ENCODE assay signal across 24 mouse cellular contexts in the genomic region with DNA sequence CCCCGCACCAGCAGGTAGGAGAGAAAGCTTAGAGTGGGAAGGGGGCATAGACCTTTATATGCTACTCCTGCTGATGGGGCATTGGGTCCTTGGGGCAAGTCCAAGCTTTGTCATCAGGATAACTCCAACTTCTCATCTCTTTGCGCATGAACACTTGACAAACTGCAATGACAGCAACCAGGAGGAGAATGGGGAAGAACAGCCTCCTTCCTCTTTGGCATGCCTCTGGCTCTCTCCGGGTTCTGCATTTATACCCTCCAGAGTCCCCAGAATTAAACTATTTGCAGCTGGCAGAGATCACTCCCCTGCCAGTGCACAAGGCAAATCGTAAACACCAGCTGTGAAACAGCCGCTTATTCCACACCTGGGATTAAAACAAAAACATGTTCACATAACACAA. TPM values are rescaled to one million over a fixed set of nuclear protein-coding genes. Genes with fewer than 3 reads are reported as not detected.
DNase-seq lines count a peak whose midpoint lies in the region; ATAC-seq and TF ChIP-seq lines count a peak whose summit lies in the region.
"Had no signal": no experiment of that assay in that cellular context is flagged by ENCODE, and none has a peak within 500 bp of the region (broad histone marks: within the 10 kb centered on the region; RNA-seq: fewer than 3 reads in every experiment).

No protein-coding gene starts in this region.

- H3K4me3 ChIP-seq in liver, adult 2 months (ENCODE audit: insufficient read depth, low read depth, low read length): no peak overlapping the region
- H3K4me3 ChIP-seq in liver, embryonic 11.5 days (ENCODE audit: low read depth, low read length): no peak overlapping the region
- no peak overlapping the region for H3K4me3 ChIP-seq in macrophage (ENCODE audit: inconsistent target)
- no peak overlapping the region for H3K4me3 ChIP-seq in forebrain, embryonic 12.5 days (replicated peaks)
- H3K4me3 ChIP-seq: embryonic facial prominence, embryonic 13.5 days; heart, adult 2 months; layer of hippocampus, adult 2 months; liver, embryonic 12.5 days; megakaryocyte, embryonic 14.5 days; midbrain, embryonic 13.5 days had no signal

- ATAC-seq in liver, embryonic 11.5 days (replicated peaks; ENCODE audit: low FRiP score): no peak
- ATAC-seq in forebrain, embryonic 12.5 days (ENCODE audit: low FRiP score): no peak
- ATAC-seq: forebrain, embryonic 14.5 days; intestine, postnatal 0 days; liver, embryonic 12.5 days; midbrain, embryonic 13.5 days; Patski had no signal

- no peak for TF ChIP-seq POLR2A in liver, adult 2 months (IDR thresholded peaks at IDR 0.05; ENCODE audit: extremely low read depth, insufficient read depth, low read length)

- H3K27me3 ChIP-seq in liver, adult 2 months (ENCODE audit: control insufficient read depth, insufficient read depth, low read length): no peaks in the 10 kb centered on the region
- H3K27me3 ChIP-seq in liver, embryonic 11.5 days (replicated peaks; ENCODE audit: control insufficient read depth, insufficient read depth, low read length): no peaks in the 10 kb centered on the region
- no peaks in the 10 kb centered on the region for H3K27me3 ChIP-seq in forebrain, embryonic 12.5 days
- H3K27me3 ChIP-seq: embryonic facial prominence, embryonic 13.5 days; liver, embryonic 12.5 days; megakaryocyte, embryonic 14.5 days; midbrain, embryonic 13.5 days; Patski had no signal

- H3K9ac ChIP-seq in liver, adult 2 months (ENCODE audit: low read depth, low read length): no peak overlapping the region
- H3K9ac ChIP-seq in liver, embryonic 11.5 days (ENCODE audit: low read depth, low read length): no peak overlapping the region
- H3K9ac ChIP-seq in forebrain, embryonic 12.5 days: no peak overlapping the region
- H3K9ac ChIP-seq: embryonic facial prominence, embryonic 13.5 days; liver, embryonic 12.5 days; midbrain, embryonic 13.5 days had no signal

- H3K4me1 ChIP-seq in liver, adult 2 months (ENCODE audit: control insufficient read depth, insufficient read depth, low read length): peaks cover 5% of the 10 kb centered on the region
- H3K4me1 ChIP-seq in liver, embryonic 11.5 days (replicated peaks; ENCODE audit: control insufficient read depth, insufficient read depth, low read length): no peaks in the 10 kb centered on the region; the same call in 1 of the 2 replicates
- no peaks in the 10 kb centered on the region for H3K4me1 ChIP-seq in forebrain, embryonic 12.5 days
- H3K4me1 ChIP-seq: midbrain, embryonic 13.5 days had no signal

- intact Hi-C loops in heart, postnatal 10 days (cut with DNase I): no loop called here
- intact Hi-C loops in gastrocnemius, postnatal 14 days (cut with DNase I; ENCODE audit: low total_unique reads): no loop called here

- TF ChIP-seq CTCF in liver, adult 2 months (IDR thresholded peaks at IDR 0.05; ENCODE audit: low read depth, low read length): no peak

- H3K36me3 ChIP-seq in liver, adult 2 months (ENCODE audit: control insufficient read depth, insufficient read depth, low read length): no peaks in the 10 kb centered on the region
- H3K36me3 ChIP-seq in liver, embryonic 11.5 days (ENCODE audit: control insufficient read depth, insufficient read depth, low read length): no peaks in the 10 kb centered on the region
- H3K36me3 ChIP-seq in macrophage (ENCODE audit: inconsistent target): no peaks in the 10 kb centered on the region
- H3K36me3 ChIP-seq in forebrain, embryonic 12.5 days (replicated peaks): no peaks in the 10 kb centered on the region
- H3K36me3 ChIP-seq: embryonic facial prominence, embryonic 13.5 days; G1E; liver, embryonic 12.5 days; midbrain, embryonic 13.5 days had no signal

- 87% methylated on average over 5 of the region's 5 CpGs for WGBS in liver, adult 2 months
- 76% methylated on average over 5 of the region's 5 CpGs for WGBS in liver, embryonic 11.5 days
- 60% methylated on average over 5 of the region's 5 CpGs for WGBS in macrophage (ENCODE audit: missing documents)
- 85% methylated on average over 5 of the region's 5 CpGs for WGBS in forebrain, embryonic 12.5 days

- H3K9me3 ChIP-seq in liver, embryonic 11.5 days (ENCODE audit: control insufficient read depth, low read length): no peaks in the 10 kb centered on the region
- no peaks in the 10 kb centered on the region for H3K9me3 ChIP-seq in forebrain, embryonic 12.5 days
- H3K9me3 ChIP-seq: embryonic facial prominence, embryonic 13.5 days; liver, embryonic 12.5 days; midbrain, embryonic 13.5 days had no signal

- no peaks in the 10 kb centered on the region for H3K79me2 ChIP-seq in liver, adult 2 months (ENCODE audit: control insufficient read depth, insufficient read depth, low read length)
- H3K79me2 ChIP-seq in macrophage (ENCODE audit: inconsistent target): no peaks in the 10 kb centered on the region

- peak; percentile 93 for DNase-seq in heart, adult 11 months
- no peak for DNase-seq in heart, postnatal 10 days
- peak; percentile 29 for DNase-seq in liver, adult 2 months (ENCODE audit: extremely low read depth, low read depth, low spot score)
- no peak for DNase-seq in liver, embryonic 11.5 days (ENCODE audit: low spot score)
- DNase-seq in gastrocnemius, postnatal 14 days: no peak
- DNase-seq: adrenal gland, postnatal 36 days; cerebellum, adult 11-12 months; cerebellum, postnatal 14 days; kidney, postnatal 25 days; lung, adult 18-20 months; lung, postnatal 10 days; thymus, postnatal 36 days had no signal

- no peak overlapping the region for H3K4me2 ChIP-seq in liver, embryonic 11.5 days
- H3K4me2 ChIP-seq in forebrain, embryonic 12.5 days: no peak overlapping the region
- H3K4me2 ChIP-seq: embryonic facial prominence, embryonic 13.5 days; liver, embryonic 12.5 days; midbrain, embryonic 13.5 days had no signal

- no peak overlapping the region for H3K27ac ChIP-seq in liver, adult 2 months (replicated peaks; ENCODE audit: insufficient read depth, low read depth, low read length)
- no peak overlapping the region for H3K27ac ChIP-seq in liver, embryonic 11.5 days (ENCODE audit: low read depth, low read length)
- peak overlapping the region; percentile 60 for H3K27ac ChIP-seq in macrophage
- no peak overlapping the region for H3K27ac ChIP-seq in forebrain, embryonic 12.5 days
- H3K27ac ChIP-seq: embryonic facial prominence, embryonic 13.5 days; heart, adult 2 months; layer of hippocampus, adult 2 months; liver, embryonic 12.5 days; midbrain, embryonic 13.5 days had no signal

RNA-seq across cellular contexts. Expression of a gene that starts 42.1 kb away (rescaled TPM):
- total RNA-seq in heart, postnatal 10 days (2021): 10 to 100 TPM; 55.5 to 61.6 TPM
- total RNA-seq in liver, adult 2 months (2014; rRNA removed): 28.3 and 28.7 TPM in 2 replicates
- 13.4 and 15.9 TPM in 2 replicates for polyA plus RNA-seq in liver, adult 2 months (2012; rRNA removed)
- polyA plus RNA-seq in liver, embryonic 11.5 days (2014; fragmentation: Nextera tagmentation; extraction: Ambion mirVana): 272 and 278 TPM in 2 replicates
- total RNA-seq in macrophage (2018; cell fraction: chromatin; rRNA removed): 10 to 100 TPM; 12.3 to 63.5 (median 26.3) TPM
- total RNA-seq in macrophage (2018; cell fraction: cytosol; rRNA removed): 10 to 100 TPM; 27.8 to 71.7 (median 42.0) TPM
- 10 to 100 TPM; 14.1 to 58.1 (median 22.3) TPM for total RNA-seq in macrophage (2018; cell fraction: nucleus; rRNA removed)
- 53.1 to 78.6 TPM (median 54.7 TPM) in 3 replicates for polyA plus RNA-seq in macrophage (2018)
- total RNA-seq in gastrocnemius, postnatal 14 days (2021): 10 to 100 TPM; 40.3 to 47.4 TPM
- polyA plus RNA-seq in forebrain, embryonic 12.5 days (2016; fragmentation: Nextera tagmentation; extraction: Ambion mirVana): 254 and 263 TPM in 2 replicates

Comparison
In these comparisons a context has a peak if more than half of its experiments do, and no peak if none do; other contexts are left out.
1. DNase-seq: peak in heart, adult 11 months (single experiment) and liver, adult 2 months (single experiment); none in heart, postnatal 10 days (0 of 2), liver, embryonic 11.5 days (single experiment) and gastrocnemius, postnatal 14 days (single experiment).